15 mouse cellular contexts compared by ENCODE assay signal in the genomic region with DNA sequence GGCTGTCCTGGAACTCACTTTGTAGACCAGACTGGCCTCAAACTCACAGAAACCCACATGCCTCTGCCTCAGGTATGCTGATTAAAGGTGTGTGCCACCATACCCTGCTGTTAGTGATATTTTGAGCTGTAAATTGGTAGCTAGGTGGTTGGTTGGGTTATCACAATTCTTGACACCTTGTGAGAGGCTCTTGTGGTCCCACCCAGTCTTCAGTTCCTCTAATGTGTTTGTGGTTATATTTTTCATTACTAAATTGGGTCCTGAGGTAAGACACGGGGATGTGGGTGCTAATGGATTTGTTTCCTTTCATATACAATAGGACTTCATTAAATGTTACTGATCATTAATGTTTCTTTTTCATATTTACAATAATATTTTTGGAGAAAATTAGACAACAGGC.
"Had no signal": no experiment of that assay in that cellular context is flagged by ENCODE, and none has a peak within 500 bp of the region (broad histone marks: within the 10 kb centered on the region; RNA-seq: fewer than 3 reads in every experiment).

No protein-coding gene starts in this region.

- H3K9ac ChIP-seq: limb, embryonic 15.5 days; liver, embryonic 13.5 days; liver, postnatal 0 days; lung, embryonic 15.5 days; neural tube, embryonic 13.5 days had no signal

- H3K27me3 ChIP-seq: limb, embryonic 15.5 days; liver, embryonic 13.5 days; lung, embryonic 15.5 days; neural tube, embryonic 13.5 days had no signal

- H3K27ac ChIP-seq: left cerebral cortex, adult 2 months; limb, embryonic 15.5 days; liver, embryonic 13.5 days; lung, embryonic 15.5 days; macrophage; neural tube, embryonic 13.5 days; stomach, postnatal 0 days had no signal

- H3K4me3 ChIP-seq: left cerebral cortex, adult 2 months; limb, embryonic 15.5 days; liver, embryonic 13.5 days; lung, embryonic 15.5 days; neural tube, embryonic 13.5 days had no signal

- ATAC-seq: intestine, postnatal 0 days; liver, postnatal 0 days had no signal

- H3K36me3 ChIP-seq: limb, embryonic 15.5 days; liver, embryonic 13.5 days; lung, embryonic 15.5 days; neural tube, embryonic 13.5 days had no signal

- H3K9me3 ChIP-seq: limb, embryonic 15.5 days; liver, embryonic 13.5 days; lung, embryonic 15.5 days; neural tube, embryonic 13.5 days had no signal

- H3K4me1 ChIP-seq: limb, embryonic 15.5 days; liver, embryonic 13.5 days; lung, embryonic 15.5 days; neural tube, embryonic 13.5 days had no signal

- H3K4me2 ChIP-seq: limb, embryonic 15.5 days; liver, embryonic 13.5 days; lung, embryonic 15.5 days; neural tube, embryonic 13.5 days had no signal

- DNase-seq: kidney, adult 8-10 months; kidney, postnatal 25 days; liver, embryonic 13.5 days; liver, postnatal 0 days; lung, postnatal 14 days; midbrain, embryonic 14.5 days; right cerebral cortex, postnatal 14 days; thymus, postnatal 4 days had no signal
